Mouse (Mus musculus): ENCODE results near the gene Tex12. TPM values are rescaled to one million over a fixed set of nuclear protein-coding genes. Genes with fewer than 3 reads are reported as not detected.

The Tex12 gene
- polyA plus RNA-seq, 1 experiment from 2014 or later: not detected

- Histone ChIP-seq H3K4me3 (ENCODE audit: low read depth, low read length) (no peak overlapping the region), H3K4me1 (replicated peaks; ENCODE audit: control insufficient read depth, insufficient read depth, low read length) (no peaks in the 10 kb centered on the region), H3K4me2 (ENCODE audit: low read depth, low read length, severe bottlenecking) (no peak overlapping the region), H3K27me3 (ENCODE audit: control insufficient read depth, insufficient read depth, low read length) (no peaks in the 10 kb centered on the region), H3K36me3 (ENCODE audit: control insufficient read depth, insufficient read depth, low read length) (no peaks in the 10 kb centered on the region), H3K9ac (ENCODE audit: low read length) (no peak overlapping the region), H3K27ac (ENCODE audit: low read depth, low read length) (no peak overlapping the region), H3K9me3 (ENCODE audit: control insufficient read depth, low read length) (no peaks in the 10 kb centered on the region)
- no peak for ATAC-seq (replicated peaks; ENCODE audit: low FRiP score)
- WGBS: 89% methylated on average over 11 of the region's 11 CpGs
- no peak for DNase-seq (ENCODE audit: low spot score)
Measured at GRCm38 (mm10) chr9:50533328-50533727, 27.8 kb downstream of the Tex12 start.

GRCm38 (mm10) chr9:50530890-50531289 lies 30.2 kb downstream of the Tex12 start:
- 28% methylated on average over 2 of the region's 2 CpGs for WGBS
- DNase-seq (ENCODE audit: low spot score) (no peak), ATAC-seq (replicated peaks; ENCODE audit: low FRiP score) (no peak)
- Histone ChIP-seq H3K9me3 (ENCODE audit: control insufficient read depth, low read length) (no peaks in the 10 kb centered on the region), H3K36me3 (ENCODE audit: control insufficient read depth, insufficient read depth, low read length) (no peaks in the 10 kb centered on the region), H3K4me1 (replicated peaks; ENCODE audit: control insufficient read depth, insufficient read depth, low read length) (no peaks in the 10 kb centered on the region), H3K9ac (ENCODE audit: low read length) (no peak overlapping the region), H3K27me3 (ENCODE audit: control insufficient read depth, insufficient read depth, low read length) (no peaks in the 10 kb centered on the region), H3K4me3 (ENCODE audit: low read depth, low read length) (no peak overlapping the region), H3K4me2 (ENCODE audit: low read depth, low read length, severe bottlenecking) (no peak overlapping the region), H3K27ac (ENCODE audit: low read depth, low read length) (no peak overlapping the region)

DNA sequence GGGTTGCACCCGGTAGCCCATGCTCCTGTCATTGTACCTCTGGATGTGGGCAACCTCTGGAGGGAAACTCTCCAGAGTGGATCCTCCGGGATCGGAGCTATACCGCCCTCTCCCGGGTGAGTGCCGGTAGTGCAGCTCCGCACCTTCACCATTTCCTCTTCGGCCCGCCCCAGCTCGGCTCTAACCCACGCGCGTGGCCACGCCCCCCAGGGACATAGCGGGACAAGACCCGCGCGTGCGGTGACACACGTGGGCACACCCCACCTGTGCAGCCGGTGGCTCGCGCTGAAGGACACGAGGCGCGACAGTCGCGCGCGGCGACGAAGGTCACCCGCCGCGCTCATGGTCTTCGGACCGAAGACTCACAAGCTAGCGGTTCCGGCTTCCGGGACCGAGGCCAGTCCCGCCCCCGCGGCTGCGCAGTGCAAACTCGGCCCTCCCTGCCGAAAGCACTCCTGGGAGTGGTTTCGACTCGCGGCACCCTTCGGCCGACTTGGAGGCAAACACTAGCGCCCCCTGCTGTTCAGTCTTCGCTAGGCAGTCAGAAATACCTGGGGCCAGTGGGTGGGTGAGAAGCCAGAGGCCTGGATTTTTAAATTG lies 32.7 kb downstream of the Tex12 start, which contains the start of gene Pts:
TSS of gene Pts (minus strand) at position 432 of the 600 bp plus-strand sequence.
- no peaks in the 10 kb centered on the region for H3K36me3 ChIP-seq (ENCODE audit: control insufficient read depth, insufficient read depth, low read length)
- H3K27ac ChIP-seq (ENCODE audit: low read depth, low read length): no peak within 1 kb of the TSS
- H3K9ac ChIP-seq (ENCODE audit: low read length): peak within 1 kb of the TSS; percentile 70
- under 1% methylated on average over 52 of the region's 54 CpGs for WGBS
- DNase-seq (ENCODE audit: low spot score): peak; percentile 99
- peak within 1 kb of the TSS; percentile 79 for H3K4me3 ChIP-seq (ENCODE audit: low read depth, low read length)
- H3K4me2 ChIP-seq (ENCODE audit: low read depth, low read length, severe bottlenecking): peak within 1 kb of the TSS; percentile 47
- no peaks in the 10 kb centered on the region for H3K4me1 ChIP-seq (replicated peaks; ENCODE audit: control insufficient read depth, insufficient read depth, low read length)
- ATAC-seq (replicated peaks; ENCODE audit: low FRiP score): peak; percentile 98
- H3K9me3 ChIP-seq (ENCODE audit: control insufficient read depth, low read length): no peaks in the 10 kb centered on the region
- H3K27me3 ChIP-seq (ENCODE audit: control insufficient read depth, insufficient read depth, low read length): no peaks in the 10 kb centered on the region

DNA sequence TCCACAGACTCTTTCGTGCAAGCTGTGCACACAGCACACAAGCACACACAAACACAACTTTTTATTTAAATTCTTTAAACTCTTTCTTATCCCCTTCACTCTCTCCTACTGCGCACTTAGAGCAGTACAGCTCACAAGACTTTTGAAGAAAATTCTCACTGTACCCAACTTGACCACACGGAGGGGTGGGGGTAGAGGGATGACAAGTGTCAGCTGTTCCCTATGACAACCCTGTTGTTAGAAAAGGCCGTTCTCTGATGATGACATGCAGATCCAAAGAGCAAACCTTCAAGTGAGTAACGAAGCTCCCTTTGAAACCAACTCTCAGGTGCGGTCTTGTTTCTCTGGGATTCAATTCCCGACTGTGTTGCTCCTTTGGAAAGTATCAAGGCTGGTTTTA lies 33.3 kb downstream of the Tex12 start:
- no peak overlapping the region for H3K27ac ChIP-seq (ENCODE audit: low read depth, low read length)
- 50% methylated on average over 7 of the region's 7 CpGs for WGBS

DNA sequence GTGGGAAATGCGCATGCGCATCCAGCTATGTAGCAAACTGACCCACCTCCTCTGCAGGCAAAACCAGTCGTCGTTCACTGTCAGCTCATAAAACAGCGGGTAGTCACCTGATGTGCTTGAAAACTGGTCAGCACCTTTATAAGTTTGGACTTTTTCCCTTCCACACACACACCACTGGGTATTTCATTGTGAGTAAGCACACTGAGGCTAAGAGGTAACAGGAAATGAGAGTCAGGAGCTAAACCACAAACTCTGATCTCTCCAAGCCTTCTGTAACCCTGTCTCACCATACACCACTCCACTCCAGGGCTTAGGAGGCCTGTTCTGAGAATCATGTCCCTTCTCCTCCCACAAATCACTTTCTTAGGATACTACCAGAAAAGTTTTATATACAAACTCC lies 35.5 kb downstream of the Tex12 start:
- Histone ChIP-seq H3K36me3 (ENCODE audit: control insufficient read depth, insufficient read depth, low read length) (no peaks in the 10 kb centered on the region), H3K4me2 (ENCODE audit: low read depth, low read length, severe bottlenecking) (no peak overlapping the region), H3K4me1 (replicated peaks; ENCODE audit: control insufficient read depth, insufficient read depth, low read length) (no peaks in the 10 kb centered on the region), H3K27ac (ENCODE audit: low read depth, low read length) (no peak overlapping the region), H3K9ac (ENCODE audit: low read length) (no peak overlapping the region), H3K27me3 (ENCODE audit: control insufficient read depth, insufficient read depth, low read length) (no peaks in the 10 kb centered on the region), H3K9me3 (ENCODE audit: control insufficient read depth, low read length) (no peaks in the 10 kb centered on the region), H3K4me3 (ENCODE audit: low read depth, low read length) (no peak overlapping the region)
- DNase-seq (ENCODE audit: low spot score) (no peak), ATAC-seq (replicated peaks; ENCODE audit: low FRiP score) (no peak)
- WGBS: 86% methylated on average over 5 of the region's 5 CpGs

More for the DNA sequence above, 33.3 kb downstream of the Tex12 start:
- H3K4me1 ChIP-seq (replicated peaks; ENCODE audit: control insufficient read depth, insufficient read depth, low read length): no peaks in the 10 kb centered on the region
- no peak for DNase-seq (ENCODE audit: low spot score)
- no peaks in the 10 kb centered on the region for H3K9me3 ChIP-seq (ENCODE audit: control insufficient read depth, low read length)
- H3K36me3 ChIP-seq (ENCODE audit: control insufficient read depth, insufficient read depth, low read length): no peaks in the 10 kb centered on the region
- peak overlapping the region; percentile 70 for H3K9ac ChIP-seq (ENCODE audit: low read length)
- H3K27me3 ChIP-seq (ENCODE audit: control insufficient read depth, insufficient read depth, low read length): no peaks in the 10 kb centered on the region
- peak; percentile 18; the same call in 1 of the 2 replicates for ATAC-seq (replicated peaks; ENCODE audit: low FRiP score)
- peak overlapping the region; percentile 47 for H3K4me2 ChIP-seq (ENCODE audit: low read depth, low read length, severe bottlenecking)
- H3K4me3 ChIP-seq (ENCODE audit: low read depth, low read length): peak overlapping the region; percentile 79

DNA sequence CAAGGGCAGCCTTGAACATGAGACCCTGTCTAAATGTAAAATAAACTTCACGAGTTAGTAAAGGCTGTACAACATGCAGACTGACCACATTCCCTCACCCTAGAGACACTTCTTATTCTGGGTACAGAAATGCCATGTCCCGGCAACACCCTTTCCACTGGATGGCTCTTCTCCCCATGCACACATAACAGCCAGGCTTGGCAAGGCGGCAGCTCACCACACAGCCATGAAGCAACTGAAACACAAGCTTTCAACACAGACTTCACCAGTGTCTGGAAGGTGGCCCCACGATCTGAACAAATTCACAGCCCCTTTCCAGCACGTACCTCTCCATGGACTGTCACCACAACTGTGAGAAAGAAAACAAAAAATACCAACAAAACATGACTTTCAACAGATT lies 36.2 kb downstream of the Tex12 start:
- Histone ChIP-seq H3K4me1 (replicated peaks; ENCODE audit: control insufficient read depth, insufficient read depth, low read length) (no peaks in the 10 kb centered on the region), H3K4me3 (ENCODE audit: low read depth, low read length) (no peak overlapping the region), H3K4me2 (ENCODE audit: low read depth, low read length, severe bottlenecking) (no peak overlapping the region), H3K9ac (ENCODE audit: low read length) (no peak overlapping the region), H3K9me3 (ENCODE audit: control insufficient read depth, low read length) (no peaks in the 10 kb centered on the region), H3K27me3 (ENCODE audit: control insufficient read depth, insufficient read depth, low read length) (no peaks in the 10 kb centered on the region), H3K27ac (ENCODE audit: low read depth, low read length) (no peak overlapping the region), H3K36me3 (ENCODE audit: control insufficient read depth, insufficient read depth, low read length) (no peaks in the 10 kb centered on the region)
- 92% methylated on average over 5 of the region's 5 CpGs for WGBS
- ATAC-seq (replicated peaks; ENCODE audit: low FRiP score) (no peak), DNase-seq (ENCODE audit: low spot score) (no peak)

DNA sequence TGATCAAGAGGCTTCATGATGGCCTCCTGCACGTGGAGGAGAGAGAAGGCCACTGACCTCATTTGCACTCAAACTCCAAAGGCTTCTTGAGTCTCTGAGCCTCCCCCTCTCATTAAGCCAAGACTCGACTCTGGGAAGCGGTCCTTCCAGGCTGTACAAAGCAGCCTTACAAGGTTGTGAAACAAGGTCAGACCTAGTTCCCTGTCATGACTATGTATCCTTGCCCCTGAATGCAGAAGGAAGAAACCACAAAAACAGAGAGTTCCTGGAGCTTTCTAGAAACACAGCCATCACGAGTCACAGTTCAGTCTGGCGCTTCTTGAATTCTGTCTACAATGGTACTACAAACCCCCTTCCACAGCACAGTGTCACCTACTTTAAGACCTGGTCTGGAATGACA lies 38.6 kb downstream of the Tex12 start:
- H3K4me2 ChIP-seq (ENCODE audit: low read depth, low read length, severe bottlenecking): no peak overlapping the region
- no peaks in the 10 kb centered on the region for H3K27me3 ChIP-seq (ENCODE audit: control insufficient read depth, insufficient read depth, low read length)
- WGBS: 83% methylated on average over 5 of the region's 5 CpGs
- H3K27ac ChIP-seq (ENCODE audit: low read depth, low read length): no peak overlapping the region
- no peak for DNase-seq (ENCODE audit: low spot score)
- H3K36me3 ChIP-seq (ENCODE audit: control insufficient read depth, insufficient read depth, low read length): no peaks in the 10 kb centered on the region
- no peaks in the 10 kb centered on the region for H3K9me3 ChIP-seq (ENCODE audit: control insufficient read depth, low read length)
- no peak for ATAC-seq (replicated peaks; ENCODE audit: low FRiP score)
- no peak overlapping the region for H3K4me3 ChIP-seq (ENCODE audit: low read depth, low read length)
- no peaks in the 10 kb centered on the region for H3K4me1 ChIP-seq (replicated peaks; ENCODE audit: control insufficient read depth, insufficient read depth, low read length)
- H3K9ac ChIP-seq (ENCODE audit: low read length): no peak overlapping the region

- no peaks in the 10 kb centered on the region for H3K9me3 ChIP-seq (ENCODE audit: control insufficient read depth, low read length)
- H3K4me2 ChIP-seq (ENCODE audit: low read depth, low read length, severe bottlenecking): no peak overlapping the region
- H3K4me3 ChIP-seq (ENCODE audit: low read depth, low read length): no peak overlapping the region
- H3K36me3 ChIP-seq (ENCODE audit: control insufficient read depth, insufficient read depth, low read length): no peaks in the 10 kb centered on the region
- WGBS: 66% methylated on average over 2 of the region's 2 CpGs
- no peak for ATAC-seq (replicated peaks; ENCODE audit: low FRiP score)
- H3K27ac ChIP-seq (ENCODE audit: low read depth, low read length): no peak overlapping the region
- DNase-seq (ENCODE audit: low spot score): no peak
- H3K9ac ChIP-seq (ENCODE audit: low read length): no peak overlapping the region
- no peaks in the 10 kb centered on the region for H3K4me1 ChIP-seq (replicated peaks; ENCODE audit: control insufficient read depth, insufficient read depth, low read length)
- H3K27me3 ChIP-seq (ENCODE audit: control insufficient read depth, insufficient read depth, low read length): no peaks in the 10 kb centered on the region
Measured at GRCm38 (mm10) chr9:50521562-50521961, 39.6 kb downstream of the Tex12 start.

DNA sequence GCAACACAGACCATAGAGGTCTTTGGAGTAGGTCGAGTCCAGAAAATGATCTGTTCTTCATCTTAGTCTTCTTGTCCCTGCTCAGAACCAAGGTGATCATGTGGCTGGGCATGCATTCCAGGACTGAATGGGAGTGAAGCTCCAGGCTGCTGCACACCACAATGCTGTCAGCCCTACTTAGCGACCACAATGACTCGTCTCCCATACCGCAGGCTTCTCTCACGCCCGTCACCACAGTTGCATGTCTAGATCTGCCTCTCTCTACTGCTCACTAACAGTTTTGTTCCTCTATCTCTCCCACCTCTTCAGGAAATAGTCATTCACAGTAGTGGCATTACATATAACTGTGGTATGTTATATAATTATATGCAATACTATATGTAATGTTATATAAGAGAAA lies 40.4 kb downstream of the Tex12 start:
- H3K4me2 ChIP-seq (ENCODE audit: low read depth, low read length, severe bottlenecking): no peak overlapping the region
- H3K27ac ChIP-seq (ENCODE audit: low read depth, low read length): no peak overlapping the region
- H3K4me3 ChIP-seq (ENCODE audit: low read depth, low read length): no peak overlapping the region
- no peak overlapping the region for H3K9ac ChIP-seq (ENCODE audit: low read length)
- no peaks in the 10 kb centered on the region for H3K27me3 ChIP-seq (ENCODE audit: control insufficient read depth, insufficient read depth, low read length)
- no peaks in the 10 kb centered on the region for H3K9me3 ChIP-seq (ENCODE audit: control insufficient read depth, low read length)
- DNase-seq (ENCODE audit: low spot score) (no peak), ATAC-seq (replicated peaks; ENCODE audit: low FRiP score) (no peak)
- 91% methylated on average over 6 of the region's 6 CpGs for WGBS
- no peaks in the 10 kb centered on the region for H3K36me3 ChIP-seq (ENCODE audit: control insufficient read depth, insufficient read depth, low read length)
- no peaks in the 10 kb centered on the region for H3K4me1 ChIP-seq (replicated peaks; ENCODE audit: control insufficient read depth, insufficient read depth, low read length)
